Mouse (Mus musculus): ENCODE data around the gene 3110082J24Rik.

- no peak for TF ChIP-seq GATA1 (IDR thresholded peaks at IDR 0.05; ENCODE audit: low read length)
- TF ChIP-seq TAL1 (IDR thresholded peaks at IDR 0.05; ENCODE audit: low read length), result no peak
Measured at GRCm38 (mm10) chr5:30138193-30138592, 32.3 kb upstream of the 3110082J24Rik start.

Data from erythroblast, embryonic 14.5 days (primary cell).